Mouse (Mus musculus) lung, postnatal 36 days (tissue): ENCODE results near the gene Rbm17.
"Not testable (repeated sequence)": the region's sequence is repeated elsewhere in the genome, so short reads cannot be mapped to it uniquely, and the experiment has no call there.

Experiments
- DNase-seq: peaks from one replicate; pipeline ENCODE4 v3.0.0; 2022; ENCODE audit warnings: mixed read lengths

Rbm17 gene

GRCm38 (mm10) chr2:11604053-11604452 is at the start of gene Rbm17:
Gene Rbm17, minus strand, starts transcription at chr2:11604153.
- DNase-seq = no peak

- DNase-seq = no peak
These were observed 49.4 kb upstream of the Rbm17 start for GRCm38 (mm10) chr2:11653330-11653729.

DNA sequence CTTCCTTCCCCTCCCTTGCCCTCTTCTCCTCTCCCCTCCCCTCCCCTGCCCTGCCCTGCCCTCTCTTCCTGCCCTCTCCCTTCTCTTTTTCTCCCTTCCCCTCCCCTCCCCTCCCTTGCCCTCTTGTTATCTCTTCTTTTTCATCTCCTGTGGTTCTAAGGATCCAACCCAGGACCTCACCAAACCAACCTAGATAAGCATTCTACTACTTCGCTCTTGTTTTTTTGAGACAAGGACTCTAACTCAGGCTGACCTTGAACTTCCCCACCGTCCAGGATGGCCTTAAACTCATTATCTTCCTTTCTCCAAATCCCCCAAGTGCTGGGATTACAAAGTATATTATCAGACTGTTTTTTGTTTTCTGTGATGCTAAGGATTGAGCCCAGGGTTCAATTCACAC is 48.8 kb upstream of the Rbm17 start:
- DNase-seq = no peak

- DNase-seq = no peak
These were observed 48.2 kb upstream of the Rbm17 start for GRCm38 (mm10) chr2:11652196-11652595.

GRCm38 (mm10) chr2:11651476-11651875 is 47.5 kb upstream of the Rbm17 start:
- DNase-seq = no peak

DNA sequence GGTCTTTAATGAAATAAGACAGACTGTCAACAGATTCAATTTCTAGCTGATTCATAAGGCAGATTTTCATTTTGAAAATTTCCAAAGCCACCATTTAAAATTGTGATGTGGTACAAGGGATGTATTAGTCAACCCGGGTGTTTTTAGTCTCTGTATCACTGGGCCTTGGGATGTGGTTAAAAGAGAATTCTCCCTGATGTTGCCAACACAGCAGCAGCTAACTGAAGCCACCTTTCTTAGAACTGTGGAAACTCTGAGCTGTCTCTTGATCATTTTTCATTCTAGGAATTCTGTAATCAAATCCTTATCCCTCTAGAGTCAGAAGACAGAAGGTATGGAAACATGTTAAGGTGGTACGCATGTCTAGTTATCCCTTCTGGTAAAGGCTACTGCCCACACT is 41.3 kb upstream of the Rbm17 start:
- no peak for DNase-seq

DNA sequence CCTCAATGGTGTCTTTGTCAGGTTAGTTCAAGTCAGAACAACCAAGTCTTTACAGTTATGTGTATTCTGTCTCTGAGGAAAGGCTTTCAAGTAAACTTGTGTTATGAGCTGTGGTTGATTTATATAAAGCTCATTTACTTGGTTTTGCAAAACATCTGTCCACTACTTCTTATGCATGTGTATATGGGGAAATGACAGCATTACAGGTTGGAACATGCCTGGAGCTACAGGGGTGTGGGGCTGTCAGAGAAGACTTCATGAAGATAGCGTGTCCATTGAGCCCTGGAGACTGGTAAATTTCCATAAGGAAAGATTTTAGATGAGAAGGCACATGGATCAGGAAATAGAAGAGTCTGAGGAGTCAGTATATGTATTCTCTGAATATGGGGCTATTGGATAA is 40.1 kb upstream of the Rbm17 start:
- DNase-seq = no peak

DNA sequence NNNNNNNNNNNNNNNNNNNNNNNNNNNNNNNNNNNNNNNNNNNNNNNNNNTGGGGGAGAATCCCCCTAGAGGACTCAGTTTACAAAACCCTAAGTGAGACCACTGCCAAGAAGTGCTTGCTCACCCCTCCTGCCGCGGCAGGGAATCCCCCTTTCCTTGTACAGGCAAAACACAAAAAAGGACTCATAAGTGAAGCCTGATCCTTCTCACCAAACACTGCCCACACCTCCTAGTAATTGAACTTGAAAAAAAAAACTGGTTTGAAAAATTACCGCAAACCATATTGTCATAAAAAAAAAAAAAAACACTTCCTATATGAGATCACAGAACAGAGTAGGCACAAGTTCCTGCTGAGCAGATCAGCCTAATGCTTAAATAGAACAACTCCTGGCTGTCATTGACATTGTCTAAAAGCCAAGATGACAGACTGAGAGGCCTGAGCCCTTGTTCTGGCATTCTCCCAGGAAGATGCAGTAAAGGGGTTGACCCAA is 38.5 kb upstream of the Rbm17 start, which contains the start of gene Il2ra:
Il2ra (plus strand) TSS at position 357 of the 491 bp plus-strand sequence.
- no peak for DNase-seq

- peak; percentile 16 for DNase-seq
These were observed 33.2 kb upstream of the Rbm17 start for GRCm38 (mm10) chr2:11637115-11637514.

DNA sequence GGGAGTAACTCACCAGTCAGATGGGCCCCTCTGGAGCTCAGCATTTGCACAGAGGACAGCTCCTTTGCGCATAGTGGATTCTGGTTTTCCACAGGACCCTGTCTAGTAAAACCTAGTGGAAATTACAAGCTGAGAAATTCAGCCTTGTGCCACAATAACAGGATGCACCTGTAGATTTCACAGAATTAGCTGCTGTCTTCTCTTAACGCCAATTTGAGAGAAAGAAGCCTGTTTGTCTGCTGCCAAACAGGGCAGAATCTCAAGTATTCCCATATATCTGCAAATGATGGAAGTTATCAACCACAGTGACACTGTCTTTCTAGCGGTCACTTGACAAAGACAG is 32.2 kb upstream of the Rbm17 start:
- DNase-seq = no peak

- DNase-seq = no peak
These were observed 31.7 kb upstream of the Rbm17 start for GRCm38 (mm10) chr2:11635471-11636137.

- DNase-seq = no peak
These were observed 31.1 kb upstream of the Rbm17 start for GRCm38 (mm10) chr2:11635035-11635434.

DNA sequence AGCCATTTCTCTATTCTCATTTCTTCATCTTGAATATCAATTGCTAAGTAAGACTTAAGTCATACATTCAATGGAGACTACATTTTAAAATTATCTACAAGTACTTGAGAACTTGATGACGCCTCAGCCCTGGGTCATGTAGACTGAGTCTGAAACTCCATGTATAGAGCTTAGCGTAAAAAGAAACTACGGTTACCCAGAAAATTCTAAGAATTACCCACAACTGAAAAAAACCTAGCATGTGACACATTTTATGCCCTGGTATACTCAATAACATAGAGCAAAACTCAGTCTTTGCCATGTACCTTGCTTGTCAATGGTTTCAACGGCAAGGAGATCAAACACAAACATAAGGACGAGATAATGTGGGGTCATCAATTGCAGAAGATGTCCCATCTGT is 21.9 kb upstream of the Rbm17 start, which contains the start of gene Gm17490:
Gm17490 (minus strand) TSS at position 375 of the 400 bp plus-strand sequence.
- no peak for DNase-seq

GRCm38 (mm10) chr2:11623726-11624125 is 19.8 kb upstream of the Rbm17 start:
- DNase-seq = no peak

GRCm38 (mm10) chr2:11623173-11623572 is 19.2 kb upstream of the Rbm17 start:
- no peak for DNase-seq

GRCm38 (mm10) chr2:11619598-11619997 is 15.6 kb upstream of the Rbm17 start:
- no peak for DNase-seq

DNA sequence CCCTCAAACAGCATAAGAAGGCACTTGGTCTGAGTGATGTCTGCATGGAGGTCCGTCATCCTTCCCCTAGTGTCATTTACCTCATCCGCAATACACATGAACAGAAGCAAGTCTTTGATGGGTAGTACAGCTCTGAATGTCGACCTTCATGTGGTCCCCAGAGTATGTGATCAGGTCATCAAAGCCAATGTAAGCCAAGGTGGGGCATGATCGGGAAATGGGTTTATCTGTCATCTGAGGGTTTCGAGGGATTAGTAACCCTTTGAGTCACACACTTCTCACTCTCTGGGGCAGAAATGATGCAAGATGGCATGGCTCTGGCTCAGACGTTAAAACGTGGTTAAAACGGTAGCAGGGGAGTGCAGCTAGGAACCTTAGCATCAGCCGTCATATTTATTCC is 12.9 kb upstream of the Rbm17 start:
- no peak for DNase-seq

- not testable (repeated sequence) for DNase-seq
These were observed 9.0 kb upstream of the Rbm17 start for GRCm38 (mm10) chr2:11612939-11613338.

GRCm38 (mm10) chr2:11606718-11607117 is 2.8 kb upstream of the Rbm17 start:
- not testable (repeated sequence) for DNase-seq

DNA sequence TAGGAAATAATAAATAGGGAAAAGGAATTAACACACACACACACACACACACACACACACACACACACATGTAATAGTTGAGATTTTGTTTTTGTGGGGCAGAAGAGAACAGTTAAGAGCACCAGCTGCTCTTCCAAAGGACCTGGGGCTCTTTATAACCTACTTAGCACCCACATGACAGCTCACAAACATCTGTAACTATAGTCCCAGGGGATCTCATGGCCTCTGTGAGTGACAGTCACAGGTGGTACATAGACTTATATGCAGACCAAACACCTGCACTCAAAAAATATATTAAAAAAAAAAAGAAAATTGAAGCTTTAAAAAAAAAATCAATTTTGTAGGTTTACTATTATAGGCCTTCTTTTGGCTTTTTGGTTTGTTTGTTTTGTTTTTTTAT is 958 bp upstream of the Rbm17 start:
- no peak for DNase-seq

DNA sequence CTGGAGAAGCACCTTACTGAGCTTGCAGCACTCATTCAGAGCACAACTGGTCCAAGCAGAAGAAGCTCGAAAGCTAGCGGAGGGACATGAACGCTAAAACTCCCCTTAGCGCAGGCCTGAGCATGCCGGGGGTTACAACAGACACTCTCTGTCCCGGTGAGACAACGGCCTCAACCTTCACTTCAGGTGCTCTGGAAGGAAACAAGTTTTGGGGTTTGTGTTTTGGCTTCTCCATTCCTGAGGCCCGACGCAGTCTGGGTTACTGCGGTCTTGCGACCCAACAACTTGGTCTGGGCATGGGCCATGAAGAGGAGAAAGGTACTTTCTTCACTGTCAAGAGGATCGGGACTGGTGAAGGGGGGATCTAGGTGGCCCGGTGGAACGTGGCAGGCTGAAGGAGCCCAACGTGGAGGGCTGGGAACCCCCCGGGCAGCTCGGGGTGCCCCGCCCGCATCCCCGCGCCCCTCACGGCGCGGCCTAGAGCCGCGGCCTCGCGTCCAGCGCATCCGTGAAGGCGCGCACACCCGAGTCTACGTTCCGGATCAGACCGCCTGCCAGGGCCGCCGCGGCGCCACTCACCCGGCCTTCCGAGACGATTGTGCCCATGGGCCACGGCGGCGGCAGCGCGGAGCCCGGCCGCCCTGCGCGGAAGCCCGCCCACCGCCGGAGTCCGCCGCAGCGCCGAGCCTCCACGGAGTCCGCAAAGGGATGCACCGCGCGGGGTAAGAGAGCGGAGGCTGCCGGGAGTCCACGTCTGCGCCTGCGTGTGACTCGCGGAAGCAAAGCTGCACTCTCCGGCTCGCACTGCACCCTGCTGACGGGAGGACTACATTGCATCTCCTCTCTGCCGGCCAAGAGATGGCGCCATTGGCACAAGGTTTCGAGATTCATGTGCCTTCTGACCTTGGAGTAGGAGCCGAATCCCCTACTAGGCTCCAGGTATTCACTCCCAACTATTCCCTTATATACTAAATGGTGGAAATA is 1.2 kb downstream of the Rbm17 start:
- DNase-seq = peak; percentile 95

- DNase-seq = no peak
These were observed 2.2 kb downstream of the Rbm17 start for GRCm38 (mm10) chr2:11601795-11602194.

DNA sequence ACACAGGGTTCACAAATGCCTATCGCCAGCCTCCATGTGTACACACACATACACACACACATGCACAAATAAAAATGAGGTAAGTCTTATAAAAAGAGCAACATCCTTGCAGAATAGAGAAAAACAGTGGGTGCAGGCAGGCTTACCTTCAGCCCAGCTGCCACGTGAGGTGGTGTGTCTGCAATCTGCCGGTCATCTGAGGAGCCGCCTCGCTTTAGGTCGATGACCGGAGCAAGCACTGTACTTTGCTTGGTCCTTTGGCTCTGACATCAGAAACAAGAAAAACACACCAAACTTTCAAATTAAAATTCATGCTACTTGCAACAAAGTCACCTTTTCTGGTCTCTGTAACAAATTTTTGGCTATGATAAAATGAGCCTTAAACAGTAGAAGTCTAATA is 6.0 kb downstream of the Rbm17 start:
- DNase-seq = no peak

DNA sequence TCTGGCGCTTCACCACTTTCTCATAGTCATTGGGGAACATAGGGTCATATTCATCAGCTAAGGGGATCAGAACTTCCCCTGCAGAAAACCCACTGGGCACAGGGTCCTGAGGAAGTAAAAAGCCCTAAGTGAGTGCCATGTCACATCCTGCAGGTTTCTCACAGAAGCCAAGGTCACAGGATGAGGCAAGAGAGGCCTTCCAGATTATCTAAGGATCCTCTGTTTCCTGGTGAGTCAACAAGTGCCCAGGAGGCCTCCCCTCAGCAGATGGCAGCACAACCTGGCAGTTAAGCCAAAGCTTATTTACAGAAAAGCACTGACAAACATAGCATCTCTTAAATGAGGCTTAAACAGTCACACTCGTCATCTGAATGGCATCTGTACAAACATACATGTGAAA is 7.3 kb downstream of the Rbm17 start:
- no peak for DNase-seq
